ENCODE assay signal across 8 mouse cellular contexts in genomic region chr11:97883918-97884600, GRCm38 (mm10). TPM values are rescaled to one million over a fixed set of nuclear protein-coding genes. Genes with fewer than 3 reads are reported as not detected.
DNase-seq lines count a peak whose midpoint lies in the region; ATAC-seq lines count a peak whose summit lies in the region.

Fbxo47 (minus strand) TSS chr11:97884154.

- ATAC-seq in megakaryocyte progenitor cell, adult 5-6 weeks (replicated peaks; ENCODE audit: poor library complexity) = peak; percentile 96

- peak; percentile 98 for DNase-seq in adipocyte (ENCODE audit: low spot score)
- DNase-seq in embryo, embryonic 10 days (ENCODE audit: low spot score) = peak; percentile 96
- peak; percentile 94 for DNase-seq in gastrocnemius, postnatal 10 days
- DNase-seq in induced T-regulatory cell, adult 2 months (ENCODE audit: low read depth) = peak; percentile 99
- peak; percentile 98 for DNase-seq in left cerebral cortex, adult 9 months (ENCODE audit: low spot score in 2 of 2)
- DNase-seq in right cerebral cortex, postnatal 14 days = peak; percentile 94
- DNase-seq in urinary bladder, postnatal 36 days (ENCODE audit: low spot score in 2 of 2) = peak; percentile 94 to 96

RNA-seq across cellular contexts. Expression of gene Fbxo47, which starts in this region (rescaled TPM):
- total RNA-seq in gastrocnemius, postnatal 10 days (2021) = under 1 TPM; 0.31 to 0.56 TPM
- not detected in 2 replicates for total RNA-seq in megakaryocyte progenitor cell, adult 5-6 weeks (2015)
- 0.12 and 1.6 TPM in 2 replicates for total RNA-seq in megakaryocyte progenitor cell, adult 5-6 weeks (2017)

Comparison
In these comparisons a context has a peak if more than half of its experiments do, and no peak if none do; other contexts are left out.
1. Peak in every context shown above with its lines: DNase-seq and ATAC-seq.
2. Peak in DNase-seq in gastrocnemius, postnatal 10 days; RNA of the gene not detected or under 1 TPM.